Mouse (Mus musculus): ENCODE data around the gene Zmynd11.

GRCm38 (mm10) chr13:9749796-9750195 is 15.3 kb downstream of the Zmynd11 start:
- no peak for TF ChIP-seq FLI1 (IDR thresholded peaks at IDR 0.05; ENCODE audit: low read length)
- no peak for TF ChIP-seq GATA1 (IDR thresholded peaks at IDR 0.05; ENCODE audit: borderline replicate concordance, low read length)

All from megakaryocyte, embryonic 14.5 days (primary cell).